Mouse (Mus musculus): ENCODE measurements at regions not wholly inside any gene's neighbourhood (a gene's known extent, or its start where the extent isn't known, plus 50 kb on each side); places are given as distances from the start of the nearest gene placed in this dataset.

GRCm38 (mm10) chr3:104583236-104583635 is 55.2 kb upstream of the Slc16a1 start:
- H3K9me3 ChIP-seq (replicated peaks; ENCODE audit: insufficient read depth, low read length): no peaks in the 10 kb centered on the region
- H3K79me2 ChIP-seq (ENCODE audit: control insufficient read depth, insufficient read depth, low read length, poor library complexity): no peaks in the 10 kb centered on the region
- peaks cover 0 to 3% of the 10 kb centered on the region in 2 experiments; a peak in 3 of 4 replicates for H3K27me3 ChIP-seq (ENCODE audit: control insufficient read depth in 1 of 2, insufficient read depth in 2 of 2, low read length in 2 of 2)
- TF ChIP-seq GABPA (IDR thresholded peaks at IDR 0.05; ENCODE audit: low read depth, low read length) (no peak), MXI1 (IDR thresholded peaks at IDR 0.05; ENCODE audit: low read depth, low read length) (no peak), ELF1 (IDR thresholded peaks at IDR 0.05; ENCODE audit: low read depth, low read length) (no peak), POLR2A (IDR thresholded peaks at IDR 0.05; ENCODE audit: control insufficient read depth in 1 of 2, insufficient read depth in 1 of 2, low read depth in 1 of 2, low read length in 2 of 2, poor library complexity in 1 of 2) (no peak), TBP (IDR thresholded peaks at IDR 0.05; ENCODE audit: low read depth, low read length) (no peak), GATA1 (IDR thresholded peaks at IDR 0.05; ENCODE audit: low read depth, low read length) (no peak), MAX (IDR thresholded peaks at IDR 0.05; ENCODE audit: low read length) (no peak), CTCF (IDR thresholded peaks at IDR 0.05 in 2 of 3, conservative IDR thresholded peaks at IDR 0.05 in 1 of 3; ENCODE audit: control insufficient read depth in 1 of 3, insufficient read depth in 1 of 3, low read depth in 2 of 3, low read length in 3 of 3, poor library complexity in 1 of 3, severe bottlenecking in 1 of 3) (no peak), ZKSCAN1 (IDR thresholded peaks at IDR 0.05; ENCODE audit: low read depth, low read length) (no peak), RAD21 (IDR thresholded peaks at IDR 0.05; ENCODE audit: low read depth, low read length) (no peak), E2F4 (IDR thresholded peaks at IDR 0.05; ENCODE audit: borderline replicate concordance, low read depth, low read length) (no peak), POLR2AphosphoS5 (IDR thresholded peaks at IDR 0.05; ENCODE audit: borderline replicate concordance, low read depth, low read length) (no peak), ETS1 (IDR thresholded peaks at IDR 0.05; ENCODE audit: low read depth, low read length) (no peak)
- no peak for DNase-seq (ENCODE audit: low read depth, low spot score)
- no peaks in the 10 kb centered on the region for H3K36me3 ChIP-seq (ENCODE audit: control insufficient read depth in 1 of 2, insufficient read depth in 2 of 2, low read length in 2 of 2)
- H3K9ac ChIP-seq (ENCODE audit: control insufficient read depth, low read depth, low read length, poor library complexity, severe bottlenecking): no peak overlapping the region
- no peak overlapping the region for H3K27ac ChIP-seq (ENCODE audit: control insufficient read depth, low read depth, low read length)
- H3K4me1 ChIP-seq (ENCODE audit: control insufficient read depth in 1 of 2, insufficient read depth in 2 of 2, low read length in 2 of 2): no peaks in the 10 kb centered on the region
- no peak overlapping the region for H3K4me3 ChIP-seq (ENCODE audit: control insufficient read depth in 1 of 2, insufficient read depth in 1 of 2, low read depth in 2 of 2, low read length in 2 of 2)

- H3K9me3 ChIP-seq (replicated peaks; ENCODE audit: insufficient read depth, low read length): no peaks in the 10 kb centered on the region
- DNase-seq (ENCODE audit: low read depth, low spot score): no peak
Measured at GRCm38 (mm10) chr3:104582521-104582920, 55.9 kb upstream of the Slc16a1 start.

DNA sequence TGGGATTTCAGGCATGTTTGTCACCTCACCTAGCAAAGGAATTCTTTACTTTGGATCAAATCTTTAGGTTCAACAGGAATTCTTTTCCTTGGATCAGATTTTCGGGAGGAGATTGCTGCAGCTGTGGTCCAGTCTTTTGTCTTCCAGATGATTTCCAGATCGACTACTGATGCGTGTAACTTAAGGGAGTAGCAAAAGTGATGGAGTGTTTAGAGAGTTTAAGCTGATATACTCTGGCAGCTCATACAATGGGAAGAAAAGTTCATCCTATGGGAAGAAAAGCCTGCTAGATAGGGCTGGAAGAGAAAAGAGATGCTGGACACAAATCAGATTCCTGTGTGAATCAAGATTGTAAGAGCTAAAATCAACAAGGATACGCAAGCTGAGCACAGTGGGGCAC is 59.3 kb upstream of the Slc16a1 start:
- no peak for DNase-seq (ENCODE audit: low read depth, low spot score)

More at GRCm38 (mm10) chr3:104582521-104582920, 55.9 kb upstream of the Slc16a1 start:
- Histone ChIP-seq H3K27me3 (ENCODE audit: control insufficient read depth in 1 of 2, insufficient read depth in 2 of 2, low read length in 2 of 2) (peaks cover 3 to 5% of the 10 kb centered on the region in 2 experiments; a peak in 3 of 4 replicates), H3K79me2 (ENCODE audit: control insufficient read depth, insufficient read depth, low read length, poor library complexity) (no peaks in the 10 kb centered on the region), H3K27ac (ENCODE audit: control insufficient read depth, low read depth, low read length) (no peak overlapping the region), H3K4me3 (ENCODE audit: control insufficient read depth in 1 of 2, insufficient read depth in 1 of 2, low read depth in 2 of 2, low read length in 2 of 2) (no peak overlapping the region), H3K9ac (ENCODE audit: control insufficient read depth, low read depth, low read length, poor library complexity, severe bottlenecking) (no peak overlapping the region), H3K36me3 (ENCODE audit: control insufficient read depth in 1 of 2, insufficient read depth in 2 of 2, low read length in 2 of 2) (no peaks in the 10 kb centered on the region), H3K4me1 (ENCODE audit: control insufficient read depth in 1 of 2, insufficient read depth in 2 of 2, low read length in 2 of 2) (no peaks in the 10 kb centered on the region)
- no peak for TF ChIP-seq GATA1 (IDR thresholded peaks at IDR 0.05; ENCODE audit: low read depth, low read length)
- no peak for TF ChIP-seq ETS1 (IDR thresholded peaks at IDR 0.05; ENCODE audit: low read depth, low read length)

More for the DNA sequence above, 59.3 kb upstream of the Slc16a1 start:
- Histone ChIP-seq H3K9ac (ENCODE audit: control insufficient read depth, low read depth, low read length, poor library complexity, severe bottlenecking) (no peak overlapping the region), H3K27ac (ENCODE audit: control insufficient read depth, low read depth, low read length) (no peak overlapping the region), H3K36me3 (ENCODE audit: control insufficient read depth in 1 of 2, insufficient read depth in 2 of 2, low read length in 2 of 2) (no peaks in the 10 kb centered on the region), H3K9me3 (replicated peaks; ENCODE audit: insufficient read depth, low read length) (no peaks in the 10 kb centered on the region), H3K4me1 (ENCODE audit: control insufficient read depth in 1 of 2, insufficient read depth in 2 of 2, low read length in 2 of 2) (no peaks in the 10 kb centered on the region), H3K79me2 (ENCODE audit: control insufficient read depth, insufficient read depth, low read length, poor library complexity) (no peaks in the 10 kb centered on the region), H3K27me3 (ENCODE audit: control insufficient read depth in 1 of 2, insufficient read depth in 2 of 2, low read length in 2 of 2) (peaks cover 3% of the 10 kb centered on the region in 2 experiments), H3K4me3 (ENCODE audit: control insufficient read depth in 1 of 2, insufficient read depth in 1 of 2, low read depth in 2 of 2, low read length in 2 of 2) (no peak overlapping the region)
- TF ChIP-seq MAZ (IDR thresholded peaks at IDR 0.05; ENCODE audit: low read depth, low read length) (no peak), EP300 (IDR thresholded peaks at IDR 0.05; ENCODE audit: low read depth in 1 of 2, low read length in 2 of 2) (no peak), USF1 (IDR thresholded peaks at IDR 0.05; ENCODE audit: low read depth, low read length) (no peak), CHD1 (IDR thresholded peaks at IDR 0.05; ENCODE audit: low read depth, low read length) (no peak)

All from MEL (cell line).